Mouse (Mus musculus): ENCODE measurements around the gene St6galnac3. TPM values are rescaled to one million over a fixed set of nuclear protein-coding genes. Genes with fewer than 3 reads are reported as not detected.

The St6galnac3 gene
- total RNA-seq, 2 experiments from 2014 or later: 25.9 to 27.4 TPM

- no peak for TF ChIP-seq CTCF (conservative IDR thresholded peaks at IDR 0.05)
These were observed 76.3 kb downstream of the St6galnac3 start for GRCm38 (mm10) chr3:153648713-153649112.

DNA sequence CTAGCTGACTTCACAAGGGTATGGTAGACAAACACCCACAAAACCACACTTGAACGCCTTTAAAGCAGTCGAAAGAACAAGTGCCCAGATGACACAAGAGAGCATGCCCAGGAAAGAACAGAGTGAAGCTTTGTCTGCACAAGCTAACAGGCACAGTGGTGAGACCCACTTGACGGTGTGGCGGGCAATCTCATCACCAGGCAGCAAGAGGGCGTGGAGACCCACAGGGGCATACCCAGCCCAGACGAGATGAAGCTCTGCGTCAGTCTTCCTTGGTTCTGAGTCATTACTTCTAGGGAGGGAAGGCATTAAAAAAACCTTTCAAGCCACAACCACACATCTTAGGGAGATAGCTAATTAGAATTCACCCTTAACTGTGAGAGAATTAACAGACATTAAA lies 79.2 kb downstream of the St6galnac3 start:
- no peak for TF ChIP-seq CTCF (conservative IDR thresholded peaks at IDR 0.05)
- DNase-seq (ENCODE audit: low spot score in 2 of 2): no peak
- H3K27ac ChIP-seq: peak overlapping the region; percentile 44; the same call in 1 of the 2 replicates
- H3K4me3 ChIP-seq: no peak overlapping the region

More at GRCm38 (mm10) chr3:153648713-153649112, 76.3 kb downstream of the St6galnac3 start:
- DNase-seq (ENCODE audit: low spot score in 2 of 2): no peak
- Histone ChIP-seq H3K27ac (peak overlapping the region; percentile 81), H3K4me3 (no peak overlapping the region)

DNA sequence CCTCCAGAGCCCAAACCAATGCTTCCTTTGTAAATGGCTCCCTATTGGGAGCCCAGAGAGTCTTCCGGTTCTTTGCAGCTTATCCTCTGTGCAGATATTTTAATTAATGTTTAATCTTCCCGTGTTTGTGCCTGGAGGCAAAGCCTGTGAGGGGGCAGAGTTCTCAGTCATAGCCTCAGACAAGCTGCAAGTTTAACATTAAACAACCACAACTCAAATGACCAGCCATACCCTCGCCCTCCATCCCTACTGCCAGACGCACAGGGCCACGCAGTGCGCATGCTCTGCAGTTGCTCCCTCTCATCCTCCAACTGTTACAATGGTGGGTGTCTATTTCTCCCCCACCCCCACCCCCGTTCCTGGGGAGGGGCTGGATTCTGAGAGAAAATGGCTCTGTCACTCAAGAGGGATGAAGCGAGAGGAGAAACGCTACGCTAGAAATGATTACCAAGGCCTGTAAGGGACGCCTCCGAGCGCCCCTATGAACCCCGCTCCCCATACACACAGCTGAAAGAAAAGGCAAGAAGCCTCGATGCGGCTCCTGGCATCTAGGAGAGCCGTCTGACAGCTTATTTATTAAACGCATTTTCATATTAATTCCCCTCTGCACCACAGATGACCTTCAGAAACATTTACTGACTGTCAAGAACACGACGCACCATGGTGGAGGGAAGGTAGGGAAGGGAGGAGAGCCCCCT lies 81.0 kb downstream of the St6galnac3 start:
- peak overlapping the region; percentile 23; the same call in 1 of the 2 replicates for H3K27ac ChIP-seq
- no peak for DNase-seq (ENCODE audit: low spot score in 2 of 2)

GRCm38 (mm10) chr3:153642826-153643225 lies 82.1 kb downstream of the St6galnac3 start:
- DNase-seq (ENCODE audit: low spot score in 2 of 2): no peak
- H3K27ac ChIP-seq: peak overlapping the region; percentile 77
- no peak for TF ChIP-seq CTCF (conservative IDR thresholded peaks at IDR 0.05)
- H3K4me3 ChIP-seq: no peak overlapping the region

More for the DNA sequence above, 81.0 kb downstream of the St6galnac3 start:
- no peak for TF ChIP-seq CTCF (conservative IDR thresholded peaks at IDR 0.05)
- no peak overlapping the region for H3K4me3 ChIP-seq

DNA sequence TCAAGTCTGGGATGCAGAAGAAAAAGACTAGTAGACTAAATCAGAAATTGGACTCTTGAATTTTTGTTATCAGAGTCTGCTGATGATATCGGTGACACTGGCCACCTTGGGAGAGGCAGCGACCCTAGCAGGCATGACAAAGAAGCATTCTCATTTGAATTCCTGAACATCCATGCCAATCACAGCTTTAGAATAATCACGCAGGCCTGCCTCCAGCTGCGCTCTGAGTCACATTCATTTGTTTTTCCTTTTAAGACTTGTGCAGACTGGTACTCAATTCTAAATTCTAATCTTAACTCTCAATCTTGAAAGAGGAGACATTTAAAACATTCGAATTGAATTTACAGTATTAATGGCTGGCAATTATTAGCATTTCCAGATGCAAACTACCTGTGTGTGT lies 83.2 kb downstream of the St6galnac3 start:
- H3K27ac ChIP-seq: peak overlapping the region; percentile 77
- no peak for TF ChIP-seq CTCF (conservative IDR thresholded peaks at IDR 0.05)
- H3K4me3 ChIP-seq: no peak overlapping the region
- no peak for DNase-seq (ENCODE audit: low spot score in 2 of 2)

DNA sequence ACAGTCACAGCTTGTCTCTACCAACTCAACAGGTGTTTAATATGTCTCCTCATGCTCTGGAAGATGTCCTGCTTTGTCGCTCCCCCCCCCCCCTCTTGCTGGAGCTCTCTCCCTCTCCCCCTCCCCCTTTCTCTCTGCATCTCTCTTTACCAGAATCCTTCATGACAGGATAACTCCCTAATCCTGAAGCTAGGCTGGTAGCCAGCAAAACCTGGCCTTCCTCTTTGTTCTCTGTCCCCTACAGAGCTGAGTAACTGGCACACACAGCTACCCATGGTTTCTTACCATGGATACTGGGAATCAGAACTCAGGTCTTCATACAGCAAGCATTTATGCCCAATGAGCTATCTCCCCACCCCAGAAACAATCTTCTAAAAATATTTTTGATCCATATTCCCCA lies 87.6 kb downstream of the St6galnac3 start:
- no peak for TF ChIP-seq CTCF (conservative IDR thresholded peaks at IDR 0.05)
- H3K4me3 ChIP-seq: no peak overlapping the region

DNA sequence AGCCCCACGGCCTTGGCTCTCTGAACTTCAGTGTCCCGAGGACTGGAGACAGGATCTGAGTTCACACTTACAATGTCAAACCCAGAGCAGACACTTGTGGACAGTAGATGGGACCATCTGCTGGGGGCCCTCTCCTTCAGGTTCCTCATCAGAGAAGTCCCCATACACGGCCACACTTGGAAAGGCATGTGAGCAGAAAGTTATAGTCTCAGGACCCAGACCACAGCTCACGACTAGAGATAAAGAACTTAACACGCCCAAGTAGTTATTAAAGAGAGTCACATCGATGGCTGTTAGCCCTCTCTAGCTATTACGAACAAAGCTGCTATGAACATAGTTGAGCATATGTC lies 88.2 kb downstream of the St6galnac3 start:
- no peak for TF ChIP-seq CTCF (conservative IDR thresholded peaks at IDR 0.05)
- no peak for DNase-seq (ENCODE audit: low spot score in 2 of 2)
- peak overlapping the region; percentile 5; the same call in 1 of the 2 replicates for H3K27ac ChIP-seq
- H3K4me3 ChIP-seq: no peak overlapping the region

More for the DNA sequence above, 87.6 kb downstream of the St6galnac3 start:
- H3K27ac ChIP-seq: no peak overlapping the region
- DNase-seq (ENCODE audit: low spot score in 2 of 2): no peak

- H3K27ac ChIP-seq: peak overlapping the region; percentile 15
- TF ChIP-seq CTCF (conservative IDR thresholded peaks at IDR 0.05): no peak
These were observed 88.7 kb downstream of the St6galnac3 start for GRCm38 (mm10) chr3:153636094-153636803.

DNA sequence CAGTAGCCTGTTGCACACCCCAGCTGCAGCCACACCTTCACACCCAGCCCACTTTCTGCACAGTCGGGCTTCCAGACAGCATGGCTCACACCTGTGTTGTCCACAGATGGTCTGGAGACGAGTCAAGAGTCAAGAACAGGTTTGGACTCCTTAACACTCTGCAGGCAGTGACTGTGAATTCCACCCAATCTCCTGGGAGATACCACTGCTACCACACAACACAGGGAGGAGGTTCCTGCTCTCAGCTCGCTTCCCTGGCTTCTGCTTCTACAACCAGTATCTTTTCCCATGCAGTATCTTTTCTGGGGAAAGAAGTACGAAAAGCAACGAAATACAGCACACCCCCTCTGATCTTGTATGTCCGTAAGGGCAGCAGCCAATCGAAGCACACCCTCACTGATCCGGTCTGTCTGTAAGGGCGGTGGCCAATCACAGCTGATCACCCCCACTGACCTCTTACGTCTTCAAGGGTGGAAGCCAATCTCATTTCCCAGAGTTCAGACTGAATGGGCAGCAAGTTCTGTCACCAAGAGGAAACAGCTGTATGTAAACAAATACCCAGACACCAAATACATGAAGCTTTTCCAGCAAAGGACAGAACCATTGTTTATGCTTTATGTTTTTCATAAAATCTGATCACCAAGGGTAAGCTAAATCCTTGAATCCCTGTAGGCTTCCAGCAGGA lies 92.8 kb downstream of the St6galnac3 start:
- no peak overlapping the region for H3K27ac ChIP-seq
- no peak overlapping the region for H3K4me3 ChIP-seq
- DNase-seq (ENCODE audit: low spot score in 2 of 2): no peak
- no peak for TF ChIP-seq CTCF (conservative IDR thresholded peaks at IDR 0.05)

More at GRCm38 (mm10) chr3:153636094-153636803, 88.7 kb downstream of the St6galnac3 start:
- H3K4me3 ChIP-seq: no peak overlapping the region
- no peak for DNase-seq (ENCODE audit: low spot score in 2 of 2)

GRCm38 (mm10) chr3:153626237-153626636 lies 98.7 kb downstream of the St6galnac3 start:
- Histone ChIP-seq H3K4me3 (no peak overlapping the region), H3K27ac (no peak overlapping the region)
- TF ChIP-seq CTCF (conservative IDR thresholded peaks at IDR 0.05): no peak
- no peak for DNase-seq (ENCODE audit: low spot score in 2 of 2)

DNA sequence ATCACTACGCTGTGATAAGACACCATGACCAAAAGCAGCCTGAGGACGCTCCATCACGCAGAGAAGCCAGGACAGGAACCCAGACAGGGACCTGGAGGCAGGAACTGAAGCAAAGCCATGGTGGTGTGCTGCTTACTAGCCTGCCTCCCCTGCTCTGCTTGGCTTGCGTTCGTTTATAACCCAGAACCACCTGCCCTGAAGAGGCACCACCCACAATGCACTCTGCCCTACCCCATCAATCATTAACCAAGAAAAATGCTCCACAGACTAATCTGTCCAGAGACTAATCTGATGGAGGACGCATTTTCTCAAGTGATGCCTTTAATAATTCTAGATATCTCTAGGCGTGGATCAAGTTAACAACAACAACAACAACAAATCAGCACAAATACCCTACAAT lies 106.0 kb downstream of the St6galnac3 start:
- TF ChIP-seq CTCF (conservative IDR thresholded peaks at IDR 0.05): no peak
- no peak overlapping the region for H3K27ac ChIP-seq
- no peak overlapping the region for H3K4me3 ChIP-seq
- no peak for DNase-seq (ENCODE audit: low spot score in 2 of 2)

GRCm38 (mm10) chr3:153616849-153617248 lies 108.1 kb downstream of the St6galnac3 start:
- TF ChIP-seq CTCF (conservative IDR thresholded peaks at IDR 0.05): no peak
- H3K4me3 ChIP-seq: no peak overlapping the region
- DNase-seq (ENCODE audit: low spot score in 2 of 2): no peak
- no peak overlapping the region; the same call in 1 of the 2 replicates for H3K27ac ChIP-seq

- H3K4me3 ChIP-seq: no peak overlapping the region; the same call in 1 of the 2 replicates
- no peak for TF ChIP-seq CTCF (conservative IDR thresholded peaks at IDR 0.05)
- no peak for DNase-seq (ENCODE audit: low spot score in 2 of 2)
- peak overlapping the region; percentile 80 for H3K27ac ChIP-seq
These were observed 114.7 kb downstream of the St6galnac3 start for GRCm38 (mm10) chr3:153610239-153610638.

Data from layer of hippocampus, adult 2 months (tissue).